Mouse (Mus musculus) ES-E14 (cell line): ENCODE measurements around the gene Zfp692. TPM values are rescaled to one million over a fixed set of nuclear protein-coding genes. Genes with fewer than 3 reads are reported as not detected.
"Not testable (repeated sequence)": the region's sequence is repeated elsewhere in the genome, so short reads cannot be mapped to it uniquely, and the experiment has no call there.

Experiments
- DNase-seq: peaks from one replicate; pipeline ENCODE4 v3.0.0-alpha.2; 2013; ENCODE audit warnings: low read depth, low spot score
- H3K27ac ChIP-seq: 2 replicates; pipeline ENCODE4 v1.5.1; 2012; ENCODE audit warnings: low read depth, mild to moderate bottlenecking, low read length, moderate library complexity, mixed read lengths; ENCODE audit not compliant: poor library complexity, insufficient read depth, severe bottlenecking
- H3K36me3 ChIP-seq: 2 replicates; pipeline ENCODE4 v1.6.1; 2012; ENCODE audit warnings: mild to moderate bottlenecking, low read length, moderate library complexity, mixed read lengths; ENCODE audit not compliant: control insufficient read depth, poor library complexity, insufficient read depth, severe bottlenecking
- H3K4me1 ChIP-seq, 2 experiments: fragments of 150-350 bp in 1 of 2; sonication (generic) in 1 of 2; 2 replicates each; pipeline ENCODE4 v1.6.1; 2012; ENCODE audit warnings: low read length in 2 of 2, mild to moderate bottlenecking in 1 of 2, mixed read lengths in 1 of 2; ENCODE audit not compliant: control insufficient read depth in 2 of 2, insufficient read depth in 2 of 2, poor library complexity in 1 of 2
- H3K4me3 ChIP-seq, 2 experiments: fragments of 150-350 bp in 1 of 2; sonication (generic) in 1 of 2; 2 replicates each; pipeline ENCODE4 v1.5.1; 2012; ENCODE audit warnings: low read length in 2 of 2, low read depth in 1 of 2, mild to moderate bottlenecking in 1 of 2, mixed read lengths in 1 of 2; ENCODE audit not compliant: insufficient read depth in 1 of 2, poor library complexity in 1 of 2, severe bottlenecking in 1 of 2
- H3K9ac ChIP-seq: 2 replicates; pipeline ENCODE4 v1.6.1; 2012; ENCODE audit warnings: low read depth, mild to moderate bottlenecking, low read length, mixed read lengths; ENCODE audit not compliant: poor library complexity, insufficient read depth, severe bottlenecking
- H3K9me3 ChIP-seq: fragments of 150-350 bp; sonication (generic); 2 replicates; pipeline ENCODE4 v1.6.1; 2012; ENCODE audit warnings: low read depth, mild to moderate bottlenecking, low read length; ENCODE audit not compliant: control insufficient read depth, insufficient read depth
- CHD2 ChIP-seq: IDR thresholded peaks from 2 replicates; pipeline ENCODE4 v1.6.1; 2014; ENCODE audit warnings: mild to moderate bottlenecking, low read depth, low read length, inconsistent platforms
- HCFC1 ChIP-seq: IDR thresholded peaks from 2 replicates; pipeline ENCODE4 v1.6.1; 2012; ENCODE audit warnings: low read length, inconsistent platforms, borderline replicate concordance; ENCODE audit not compliant: insufficient read depth
- MAFK ChIP-seq: IDR thresholded peaks from 2 replicates; pipeline ENCODE4 v1.6.1; 2014; ENCODE audit warnings: mild to moderate bottlenecking, low read depth, low read length, inconsistent platforms; ENCODE audit not compliant: insufficient read depth
- ZC3H11A ChIP-seq: IDR thresholded peaks from 2 replicates; pipeline ENCODE4 v1.6.1; 2012; ENCODE audit warnings: low read depth, mild to moderate bottlenecking, inconsistent platforms, low read length, borderline replicate concordance
- ZNF384 ChIP-seq: IDR thresholded peaks from 2 replicates; pipeline ENCODE4 v1.6.1; 2012; ENCODE audit warnings: low read depth, low read length, inconsistent platforms
- in situ Hi-C, 2 experiments: fragments of 600-800 bp; cut with MboI; formaldehyde crosslinking; loops; one replicate each; pipeline ENCODE4 v1.15.1; 2025; ENCODE audit warnings: low sequenced_read_pairs in 2 of 2, inconsistent platforms in 1 of 2; ENCODE audit not compliant: unreplicated experiment in 2 of 2
- total RNA-seq: library from RNA; depleted of rRNA; stranded (reverse); fragments of 300-350 nt; gene quantifications from 2 replicates; pipeline ENCODE4 v1.2.3, GENCODE M21; 2012; rRNA removed

The Zfp692 gene
- total RNA-seq, 1 experiment = 28.0 TPM

DNA sequence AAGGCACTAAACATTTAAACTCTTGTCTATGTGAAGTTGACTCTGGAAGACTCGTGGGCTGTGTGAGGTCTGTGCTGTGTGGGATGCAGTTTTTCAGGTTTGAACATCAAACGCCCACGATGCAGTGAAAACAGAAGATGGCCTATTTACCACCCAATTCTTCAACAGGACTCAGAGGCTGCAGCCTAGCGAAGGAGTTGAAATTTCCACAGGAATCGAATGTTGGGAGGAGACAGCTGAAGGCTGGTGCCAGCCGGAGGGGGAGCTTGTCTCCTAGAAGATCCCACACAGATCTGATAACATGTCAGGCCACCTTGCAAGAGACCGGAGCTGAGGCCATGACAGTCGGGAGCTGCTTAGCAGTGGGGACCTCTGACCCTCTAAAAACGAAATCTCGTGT, 47.6 kb downstream of the Zfp692 start:
- TF ChIP-seq MAFK (no peak), HCFC1 (no peak)
- Histone ChIP-seq H3K27ac (no peak overlapping the region), H3K4me3 (no peak overlapping the region), H3K4me1 (no peaks in the 10 kb centered on the region), H3K9ac (no peak overlapping the region), H3K36me3 (no peaks in the 10 kb centered on the region), H3K9me3 (no peaks in the 10 kb centered on the region)
- in situ Hi-C loops = no loop called here
- DNase-seq = no peak

DNA sequence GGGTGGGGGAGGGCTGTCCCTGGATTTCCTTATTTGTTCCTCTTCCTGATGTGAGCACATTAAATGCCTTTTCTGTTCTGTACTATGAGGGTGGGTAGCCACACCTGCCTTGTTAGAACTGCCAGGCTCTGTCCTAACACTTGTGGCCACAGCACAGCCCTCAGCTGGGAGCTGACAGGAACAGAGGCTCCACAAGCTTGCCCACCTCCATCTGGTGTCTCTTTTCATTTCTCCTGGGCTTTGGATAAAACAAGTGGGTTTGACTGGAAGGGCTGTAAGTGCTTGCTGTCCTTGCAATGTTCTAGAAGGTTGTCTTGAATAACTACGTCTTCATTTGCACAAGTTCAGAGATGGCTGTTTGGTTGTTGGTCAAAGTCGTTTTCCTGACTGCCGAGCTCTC, 48.1 kb downstream of the Zfp692 start:
- TF ChIP-seq HCFC1 = no peak
- no peak for TF ChIP-seq CHD2
- TF ChIP-seq MAFK = no peak
- no peak overlapping the region for H3K9ac ChIP-seq
- H3K4me1 ChIP-seq = no peaks in the 10 kb centered on the region
- no peak overlapping the region for H3K27ac ChIP-seq
- no peak for DNase-seq
- H3K36me3 ChIP-seq = no peaks in the 10 kb centered on the region
- no peaks in the 10 kb centered on the region for H3K9me3 ChIP-seq
- no peak overlapping the region for H3K4me3 ChIP-seq
- in situ Hi-C loops = no loop called here

DNA sequence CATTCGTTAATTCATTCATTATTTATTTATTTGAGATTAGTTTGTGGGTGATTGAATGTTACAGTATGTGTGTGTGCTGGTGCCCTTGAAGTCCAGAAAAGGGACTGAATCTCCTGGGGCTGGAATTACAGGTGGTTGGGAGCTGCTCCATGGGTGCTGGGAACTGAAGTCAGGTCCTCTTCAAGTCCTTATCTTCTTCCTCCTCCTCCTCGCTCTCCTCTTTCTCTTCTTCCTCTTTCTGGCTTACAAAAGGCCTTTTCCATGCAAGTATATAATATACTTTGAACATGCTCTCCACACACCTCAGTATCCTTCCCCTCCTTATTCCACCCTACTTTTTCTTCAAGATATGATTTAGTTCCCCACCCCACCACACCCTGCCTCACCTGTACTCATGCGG, 50.2 kb downstream of the Zfp692 start:
- Histone ChIP-seq H3K9ac (no peak overlapping the region), H3K9me3 (no peaks in the 10 kb centered on the region), H3K4me1 (no peaks in the 10 kb centered on the region), H3K27ac (no peak overlapping the region), H3K4me3 (no peak overlapping the region), H3K36me3 (no peaks in the 10 kb centered on the region)
- in situ Hi-C loops = no loop called here
- TF ChIP-seq CHD2 (no peak), ZNF384 (no peak), ZC3H11A (no peak), HCFC1 (no peak), MAFK (no peak)
- no peak for DNase-seq

DNA sequence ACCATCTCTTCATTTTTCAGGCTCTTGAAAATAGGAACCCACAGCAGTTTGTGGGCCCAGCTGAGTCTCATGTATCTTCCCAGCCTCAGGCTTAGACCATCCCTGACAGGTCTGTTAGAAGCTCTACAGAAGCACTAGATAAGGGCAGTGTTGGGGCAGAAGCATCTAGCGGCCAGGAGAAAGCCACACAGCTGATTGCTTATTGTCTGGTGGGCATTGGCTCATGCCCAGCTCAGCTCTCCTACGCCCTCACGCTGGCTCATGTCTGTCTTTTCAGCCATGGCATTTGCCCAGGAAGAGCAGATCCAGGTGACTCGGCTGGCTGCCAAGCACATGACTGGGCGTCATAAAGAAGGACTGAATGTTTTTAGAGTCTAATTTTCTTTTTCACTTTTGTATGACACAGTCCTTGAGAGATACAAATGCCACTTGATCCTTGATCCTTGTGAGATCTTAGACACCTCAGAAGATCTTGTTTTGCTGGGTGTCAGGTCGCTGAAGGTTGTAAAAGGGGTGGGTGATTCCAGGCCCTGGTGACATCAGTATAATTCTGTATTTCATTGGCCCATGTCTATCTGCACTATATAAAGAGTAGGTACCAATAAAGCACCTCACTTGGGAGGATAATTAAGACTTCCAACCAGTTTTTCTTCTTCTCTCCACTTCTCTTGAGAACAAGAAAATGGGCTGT, 51.1 kb downstream of the Zfp692 start:
- no peaks in the 10 kb centered on the region for H3K9me3 ChIP-seq
- no peak for DNase-seq
- H3K4me1 ChIP-seq = no peaks in the 10 kb centered on the region
- no peak overlapping the region for H3K9ac ChIP-seq
- in situ Hi-C loops = no loop called here
- TF ChIP-seq ZC3H11A (no peak), ZNF384 (no peak), HCFC1 (no peak), MAFK (no peak), CHD2 (no peak)
- no peaks in the 10 kb centered on the region for H3K36me3 ChIP-seq
- no peak overlapping the region for H3K4me3 ChIP-seq
- no peak overlapping the region for H3K27ac ChIP-seq

DNA sequence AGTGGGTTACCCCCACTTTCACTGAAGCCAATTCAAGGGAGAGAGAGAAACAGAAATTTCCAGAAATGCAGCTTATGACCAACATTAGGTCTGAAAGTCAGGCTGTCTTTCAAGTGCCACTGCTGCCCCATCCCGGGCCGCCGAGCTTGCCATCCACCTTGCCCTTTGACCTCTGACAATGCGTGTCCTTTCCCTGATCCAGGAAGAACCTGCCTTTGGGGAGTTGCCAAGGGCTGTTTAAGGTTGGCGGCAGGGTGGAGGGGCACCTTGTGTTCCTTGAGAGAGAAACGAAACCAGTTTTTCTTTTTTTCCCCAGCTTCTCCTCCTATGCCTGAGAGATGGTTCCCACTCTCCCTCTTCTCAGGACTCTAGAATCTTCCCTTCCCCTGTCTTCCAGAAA, 55.7 kb downstream of the Zfp692 start:
- H3K9me3 ChIP-seq, DNase-seq, H3K36me3 ChIP-seq, in situ Hi-C loops, H3K9ac ChIP-seq, H3K27ac ChIP-seq, H3K4me1 ChIP-seq, H3K4me3 ChIP-seq: not testable (repeated sequence)

Other genes with a start within 250 kb of the Zfp692 start
- 0.58 and 0.90 TPM in 2 replicates for gene Gm12248, start 213.9 kb upstream of the Zfp692 start, total RNA-seq
- 55.4 and 60.6 TPM in 2 replicates for gene Cnot8, start 202.9 kb upstream of the Zfp692 start, total RNA-seq
- gene Gemin5, start 138.5 kb upstream of the Zfp692 start, total RNA-seq = 66.4 and 70.1 TPM in 2 replicates
- gene Mrpl22, start 135.4 kb upstream of the Zfp692 start, total RNA-seq = 52.9 and 71.0 TPM in 2 replicates
- gene Igtp, start 107.5 kb upstream of the Zfp692 start, total RNA-seq = 2.5 and 4.4 TPM in 2 replicates
- gene Irgm2, start 107.5 kb upstream of the Zfp692 start, total RNA-seq = 0.42 and 0.54 TPM in 2 replicates
- 0.09 TPM in 1 of 2 replicates, not detected in the other for gene 4930438A08Rik, start 32.3 kb upstream of the Zfp692 start, total RNA-seq
- gene Zfp672, start 23.3 kb downstream of the Zfp692 start, total RNA-seq = 9.5 and 11.7 TPM in 2 replicates
- gene Sh3bp5l, start 23.7 kb downstream of the Zfp692 start, total RNA-seq = 26.9 and 28.9 TPM in 2 replicates
- gene Lypd8, start 72.0 kb downstream of the Zfp692 start, total RNA-seq = not detected in 2 replicates
- gene 1810065E05Rik, start 114.0 kb downstream of the Zfp692 start, total RNA-seq = not detected in 2 replicates
- not detected in 2 replicates for gene Gm12253, start 125.5 kb downstream of the Zfp692 start, total RNA-seq
- gene Lypd9, start 145.9 kb downstream of the Zfp692 start, total RNA-seq = not detected in 2 replicates
- not detected in 2 replicates for gene Olfr30, start 155.2 kb downstream of the Zfp692 start, total RNA-seq
- not detected in 2 replicates for gene Olfr332, start 185.5 kb downstream of the Zfp692 start, total RNA-seq
- gene Olfr331, start 195.5 kb downstream of the Zfp692 start, total RNA-seq = not detected in 2 replicates
- not detected in 2 replicates for gene Olfr330, start 227.8 kb downstream of the Zfp692 start, total RNA-seq
- 0.26 and 0.27 TPM in 2 replicates for gene Olfr329-ps, start 239.4 kb downstream of the Zfp692 start, total RNA-seq
- 0.18 and 0.37 TPM in 2 replicates for gene Olfr328, start 248.6 kb downstream of the Zfp692 start, total RNA-seq